Mouse (Mus musculus) cerebellum, postnatal 10 days (tissue): ENCODE measurements at regions not wholly inside any gene's neighbourhood (a gene's known extent, or its start where the extent isn't known, plus 50 kb on each side); places are given as distances from the start of the nearest gene placed in this dataset.

Source experiments
- DNase-seq, 2 experiments: peaks; one replicate each; pipeline ENCODE4 v3.0.0; 2021; ENCODE audit warnings: mixed read lengths in 2 of 2

DNA sequence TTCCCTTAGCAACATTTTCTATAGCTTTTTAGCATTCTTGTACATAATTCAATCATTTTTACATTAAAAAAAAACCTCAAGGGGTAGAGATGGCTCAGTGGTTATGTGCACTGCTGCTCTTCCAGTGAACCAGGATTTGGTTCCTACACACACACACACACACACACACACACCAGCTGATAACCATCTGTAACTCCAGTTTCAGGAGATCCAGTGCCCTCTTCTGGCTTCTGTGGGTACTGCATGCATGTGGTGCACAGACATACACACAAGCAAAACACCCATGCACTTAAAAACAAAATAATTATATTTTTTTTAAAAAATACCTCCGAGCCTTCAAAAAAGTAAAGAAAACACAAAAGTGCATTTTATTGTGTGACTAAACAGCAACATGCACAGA, 270.6 kb downstream of the Agtpbp1 start:
- peak; percentile 79 to 89 for DNase-seq

GRCm38 (mm10) chr13:59313725-59314330, 271.2 kb downstream of the Agtpbp1 start:
- DNase-seq, result peak in 1 of 2 experiments; percentile 39

DNA sequence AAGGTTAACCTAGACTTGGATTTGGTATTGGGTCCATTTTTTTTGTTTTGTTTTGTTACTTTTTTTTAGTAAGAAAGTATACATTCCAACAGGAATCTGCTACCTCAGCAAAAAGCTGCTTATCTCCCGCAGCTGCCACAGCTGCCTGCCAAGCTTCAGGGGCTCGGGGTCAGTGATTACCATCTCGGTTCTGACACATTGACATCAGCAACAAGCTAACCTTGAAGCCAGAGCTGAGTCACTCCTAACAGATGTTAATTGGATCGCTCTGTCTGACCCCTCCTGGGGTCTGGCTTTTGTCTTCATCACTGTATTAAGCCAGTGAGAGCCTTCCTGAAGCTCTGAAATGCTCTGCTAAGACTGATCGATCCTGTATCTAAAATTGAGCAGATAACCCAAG, 292.1 kb downstream of the Agtpbp1 start:
- DNase-seq, result no peak

GRCm38 (mm10) chr13:59289127-59289526, 295.9 kb downstream of the Agtpbp1 start:
- peak; percentile 44 to 56 for DNase-seq

DNA sequence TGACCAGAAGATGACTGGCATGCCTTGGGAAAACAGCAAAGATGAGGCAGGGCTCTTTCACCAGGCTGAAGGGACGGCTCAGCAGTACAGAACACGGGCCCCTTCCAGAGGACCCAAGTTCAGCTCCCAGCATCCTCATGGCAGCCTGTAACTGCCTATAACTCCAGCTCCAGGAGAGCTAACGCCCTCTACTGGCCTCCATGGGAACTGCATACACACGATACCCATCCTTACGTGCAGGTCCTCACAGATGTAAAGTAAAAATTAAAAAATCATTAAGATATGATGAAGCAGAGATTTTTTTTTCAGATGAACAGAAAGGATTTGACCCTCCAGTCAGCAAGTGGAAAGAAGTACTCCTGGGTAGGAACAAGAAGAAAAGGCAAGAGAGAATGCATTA, 303.8 kb downstream of the Agtpbp1 start:
- no peak for DNase-seq

- peak; percentile 32 to 45 for DNase-seq
These were observed 305.9 kb downstream of the Agtpbp1 start for GRCm38 (mm10) chr13:59279136-59279535.

GRCm38 (mm10) chr13:59271661-59272060, 313.4 kb downstream of the Agtpbp1 start:
- no peak for DNase-seq

DNA sequence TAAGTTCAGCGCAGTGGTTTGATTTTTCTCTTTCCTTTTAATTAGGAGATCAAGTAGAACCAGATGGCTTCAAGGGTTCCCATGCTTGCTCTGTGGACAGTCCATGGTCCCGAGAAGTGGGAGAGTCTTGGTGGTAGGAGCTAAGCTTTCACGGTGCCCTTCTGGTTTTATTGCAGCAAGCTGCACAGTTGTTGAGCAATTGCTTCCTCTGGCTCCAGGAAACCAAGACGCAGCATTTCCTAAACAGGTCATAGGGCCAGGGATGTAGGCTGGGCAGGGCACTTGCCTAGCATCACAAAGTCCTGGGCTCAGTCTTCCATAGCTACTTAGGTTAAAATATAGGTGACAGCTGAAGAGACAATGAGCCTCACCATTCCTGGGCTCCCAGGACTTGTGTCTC, 318.2 kb downstream of the Agtpbp1 start:
- no peak for DNase-seq

- no peak for DNase-seq
These were observed 320.9 kb downstream of the Agtpbp1 start for GRCm38 (mm10) chr13:59264126-59264525.

GRCm38 (mm10) chr13:59261924-59262323, 323.1 kb downstream of the Agtpbp1 start:
- DNase-seq, result no peak

GRCm38 (mm10) chr13:59255798-59256435, 329.1 kb downstream of the Agtpbp1 start:
- no peak for DNase-seq

- DNase-seq, result no peak
These were observed 331.1 kb downstream of the Agtpbp1 start for GRCm38 (mm10) chr13:59253667-59254558.

- DNase-seq, result peak; percentile 72 to 78
These were observed 333.6 kb downstream of the Agtpbp1 start for GRCm38 (mm10) chr13:59251252-59252006.

- no peak for DNase-seq
These were observed 336.6 kb downstream of the Agtpbp1 start for GRCm38 (mm10) chr13:59248411-59248810.

- no peak for DNase-seq
These were observed 338.0 kb downstream of the Agtpbp1 start for GRCm38 (mm10) chr13:59246984-59247537.

DNA sequence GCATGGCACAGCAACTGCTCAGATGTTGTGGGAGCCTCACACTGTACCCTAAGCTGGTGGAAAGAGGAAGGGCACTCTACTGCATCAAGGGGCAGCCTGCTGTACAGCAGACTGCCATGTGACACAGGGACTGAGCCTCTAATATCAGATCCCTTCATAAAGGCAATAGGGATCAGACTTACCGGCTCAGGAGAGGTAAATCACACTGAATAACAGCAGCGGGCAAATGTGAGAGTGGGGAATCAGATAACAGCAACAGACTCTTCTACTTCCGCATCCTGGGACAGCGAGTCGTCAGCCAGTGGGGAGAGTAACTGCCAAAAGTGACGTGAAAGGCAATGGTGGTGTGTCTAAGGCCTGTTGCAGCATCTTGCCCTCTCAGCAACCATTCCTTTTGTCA, 339.0 kb downstream of the Agtpbp1 start:
- DNase-seq, result no peak

DNA sequence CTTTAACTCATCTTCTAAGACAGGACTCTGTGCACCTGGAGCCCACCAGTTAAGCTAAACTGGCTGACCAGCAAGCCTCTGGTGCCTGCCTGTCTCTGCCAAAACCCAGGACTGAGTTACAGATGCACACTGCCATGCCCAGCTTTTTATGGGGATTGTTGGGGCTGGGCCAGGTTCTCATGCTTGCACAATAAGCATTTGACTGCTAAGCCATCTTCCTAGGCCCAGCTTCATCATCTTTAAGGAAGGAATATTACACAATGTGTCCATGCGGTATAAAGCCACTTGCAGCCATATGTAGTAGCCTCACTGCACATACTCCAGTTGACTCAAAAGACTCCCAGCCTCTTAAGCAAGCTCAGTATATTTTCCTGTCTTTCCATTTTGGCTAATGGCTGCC, 340.4 kb downstream of the Agtpbp1 start:
- DNase-seq, result peak; percentile 28 to 47

- no peak for DNase-seq
These were observed 342.4 kb downstream of the Agtpbp1 start for GRCm38 (mm10) chr13:59242671-59243070.

DNA sequence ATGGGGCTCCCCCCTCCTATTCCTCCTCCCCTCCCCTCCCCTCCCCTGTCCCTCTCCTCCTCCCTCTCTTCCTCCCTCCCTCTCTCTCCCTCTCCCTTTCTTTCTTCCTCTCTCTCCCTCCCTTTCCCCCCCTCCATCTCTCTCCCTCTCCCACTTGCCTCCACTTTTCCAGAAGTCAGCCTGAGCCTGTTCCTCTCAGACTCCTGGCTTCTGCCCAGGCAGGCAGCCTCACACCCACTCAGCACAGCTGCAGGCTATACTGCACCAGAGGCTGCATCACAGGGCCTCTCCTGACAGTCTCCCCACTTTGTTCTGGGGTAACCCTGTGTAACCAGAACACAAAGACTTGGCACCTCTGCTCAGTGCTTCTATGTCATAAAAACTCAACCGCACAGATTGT, 346.3 kb downstream of the Agtpbp1 start:
- DNase-seq, result peak in 1 of 2 experiments; percentile 22

DNA sequence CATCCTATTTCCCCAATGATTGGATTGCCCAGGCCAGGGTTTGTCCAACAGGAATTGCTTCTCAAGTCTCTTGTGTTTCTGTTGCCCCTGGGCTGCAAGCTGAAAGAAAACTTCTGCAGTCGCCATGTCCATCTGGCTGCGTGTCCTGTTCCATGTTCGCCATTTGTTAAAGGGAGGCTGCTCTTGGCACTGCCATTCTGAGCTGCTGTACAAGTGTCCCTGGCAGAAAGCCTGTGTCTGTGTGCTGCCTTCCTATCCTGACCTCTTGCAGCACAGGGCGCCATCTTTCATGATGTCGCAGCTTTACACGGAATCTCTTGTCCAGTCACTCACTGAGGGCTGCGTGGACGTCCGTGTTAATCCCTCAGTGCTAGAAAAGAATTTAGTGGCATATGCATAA, 349.2 kb downstream of the Agtpbp1 start:
- peak; percentile 79 to 86 for DNase-seq

DNA sequence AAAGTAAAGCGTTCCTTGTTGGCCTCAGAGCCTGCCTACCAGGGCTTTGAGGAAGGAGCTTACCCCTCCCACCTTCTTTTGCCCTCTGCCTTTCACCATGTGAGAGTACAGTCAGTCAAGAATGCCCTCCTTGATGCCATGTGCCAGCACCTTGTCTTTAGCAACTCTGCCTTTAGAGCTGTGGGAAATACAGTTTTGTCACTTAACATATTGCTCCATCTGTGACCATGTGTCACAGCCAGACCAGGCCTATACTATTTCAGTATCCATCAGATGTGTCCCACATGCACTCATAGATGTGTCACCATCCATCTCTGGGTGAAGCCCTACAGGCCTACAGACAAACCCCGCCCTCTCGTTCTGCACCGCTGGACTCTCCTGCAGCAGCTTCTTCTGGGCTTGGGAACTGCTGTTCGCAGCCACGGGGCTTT, 355.9 kb downstream of the Agtpbp1 start:
- no peak for DNase-seq

- peak; percentile 40 to 45 for DNase-seq
These were observed 356.8 kb downstream of the Agtpbp1 start for GRCm38 (mm10) chr13:59228059-59228830.
